Mouse (Mus musculus) C2C12 (cell line): ENCODE data around the gene Angptl2.

Source experiments
- CTCF ChIP-seq: IDR thresholded peaks from one replicate; pipeline ENCODE4 v1.5.1; 2011; ENCODE audit not compliant: control insufficient read depth, insufficient read depth, insufficient read length
- MAX ChIP-seq: IDR thresholded peaks from one replicate; pipeline ENCODE4 v1.6.1; 2011; ENCODE audit warnings: mild to moderate bottlenecking, control low read depth
- MYOG ChIP-seq: IDR thresholded peaks from one replicate; pipeline ENCODE4 v1.6.1; 2011; ENCODE audit not compliant: control insufficient read depth, insufficient read length; ENCODE audit errors: extremely low read depth
- USF1 ChIP-seq: IDR thresholded peaks from one replicate; pipeline ENCODE4 v1.6.1; 2011; ENCODE audit warnings: low read depth, mild to moderate bottlenecking, control low read depth, moderate library complexity

DNA sequence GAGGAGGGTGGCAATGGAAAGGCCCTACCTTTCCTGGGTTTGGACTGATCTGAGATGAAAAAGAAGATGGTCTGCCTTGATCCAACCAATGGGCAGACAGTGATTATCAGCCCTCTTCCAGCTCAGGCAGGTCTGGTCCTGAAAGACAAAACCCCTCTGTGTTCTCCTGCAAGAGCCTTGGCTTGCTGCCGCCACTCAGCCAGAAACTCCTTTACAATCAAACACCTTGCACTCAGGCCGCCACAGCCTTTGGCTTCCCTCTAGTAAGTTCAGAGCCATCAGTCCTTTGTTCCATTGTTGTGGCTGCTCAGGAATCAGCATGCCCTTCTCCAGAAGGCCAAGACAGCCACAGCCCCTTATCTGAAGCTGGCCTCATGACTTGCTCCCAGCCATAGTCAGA lies 15.9 kb downstream of the Angptl2 start:
- TF ChIP-seq CTCF, result no peak
- no peak for TF ChIP-seq MYOG
- no peak for TF ChIP-seq MAX
- no peak for TF ChIP-seq USF1
